Mouse (Mus musculus): ENCODE measurements around the gene Prkar2b. TPM values are rescaled to one million over a fixed set of nuclear protein-coding genes. Genes with fewer than 3 reads are reported as not detected.

Prkar2b gene
- total and polyA plus RNA-seq, 3 experiments = 15.7 to 154 (median 34.1) TPM

DNA sequence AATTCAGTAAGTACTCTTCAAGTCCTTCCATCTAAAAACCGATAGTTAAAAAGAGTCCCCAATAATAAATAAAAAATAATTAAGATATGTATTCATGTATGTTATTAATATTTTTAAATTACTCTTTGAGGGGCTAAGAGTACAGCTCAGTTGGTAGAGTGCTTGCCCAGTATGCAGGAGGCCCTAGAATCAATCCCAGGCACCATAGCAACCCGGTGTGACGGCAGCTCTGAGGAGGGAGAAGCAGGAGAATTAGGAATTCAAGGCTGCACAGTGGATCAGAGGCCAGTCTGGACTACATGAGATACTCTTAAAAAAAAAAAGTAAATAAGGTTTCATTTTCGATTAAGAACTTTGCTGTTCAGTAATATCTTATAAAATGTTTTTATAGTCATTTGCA is 53.5 kb downstream of the Prkar2b start:
- H3K27ac ChIP-seq (ENCODE audit: control insufficient read depth, low read depth, low read length) = no peak overlapping the region
- H3K4me3 ChIP-seq (ENCODE audit: control insufficient read depth in 1 of 2, insufficient read depth in 1 of 2, low read depth in 2 of 2, low read length in 2 of 2) = no peak overlapping the region
- TF ChIP-seq TAL1 (IDR thresholded peaks at IDR 0.05; ENCODE audit: low read length) (no peak), EP300 (IDR thresholded peaks at IDR 0.05; ENCODE audit: low read depth in 1 of 2, low read length in 2 of 2) (no peak), MYB (IDR thresholded peaks at IDR 0.05; ENCODE audit: low read depth, low read length) (no peak), MAZ (IDR thresholded peaks at IDR 0.05; ENCODE audit: low read depth, low read length) (no peak), HCFC1 (IDR thresholded peaks at IDR 0.05; ENCODE audit: low read depth, low read length) (no peak), POLR2AphosphoS5 (IDR thresholded peaks at IDR 0.05; ENCODE audit: borderline replicate concordance, low read depth, low read length) (no peak), RAD21 (IDR thresholded peaks at IDR 0.05; ENCODE audit: low read depth, low read length) (no peak), ZNF384 (IDR thresholded peaks at IDR 0.05; ENCODE audit: low read depth, low read length) (no peak), SIN3A (IDR thresholded peaks at IDR 0.05; ENCODE audit: low read length) (no peak), TBP (IDR thresholded peaks at IDR 0.05; ENCODE audit: low read depth, low read length) (no peak), ETS1 (IDR thresholded peaks at IDR 0.05; ENCODE audit: low read depth, low read length) (no peak), NRF1 (IDR thresholded peaks at IDR 0.05; ENCODE audit: insufficient read depth, low read depth, low read length, poor library complexity, severe bottlenecking) (no peak), KAT2A (conservative IDR thresholded peaks at IDR 0.05; ENCODE audit: low read depth, low read length) (no peak), RCOR1 (IDR thresholded peaks at IDR 0.05; ENCODE audit: low read depth, low read length) (no peak), POLR2A (IDR thresholded peaks at IDR 0.05; ENCODE audit: control insufficient read depth in 1 of 2, insufficient read depth in 1 of 2, low read depth in 1 of 2, low read length in 2 of 2, poor library complexity in 1 of 2) (no peak), MAFK (IDR thresholded peaks at IDR 0.05; ENCODE audit: borderline replicate concordance, low read depth, low read length) (no peak)
- DNase-seq (ENCODE audit: low read depth, low spot score) = no peak
- no peaks in the 10 kb centered on the region for H3K9me3 ChIP-seq (replicated peaks; ENCODE audit: insufficient read depth, low read length)
- H3K4me1 ChIP-seq (ENCODE audit: control insufficient read depth in 1 of 2, insufficient read depth in 2 of 2, low read length in 2 of 2) = peaks cover 0 to 6% of the 10 kb centered on the region in 2 experiments; a peak in 1 of 4 replicates
- no peak overlapping the region for H3K9ac ChIP-seq (ENCODE audit: control insufficient read depth, low read depth, low read length, poor library complexity, severe bottlenecking)
- H3K79me2 ChIP-seq (ENCODE audit: control insufficient read depth, insufficient read depth, low read length, poor library complexity) = no peaks in the 10 kb centered on the region
- H3K36me3 ChIP-seq (ENCODE audit: control insufficient read depth in 1 of 2, insufficient read depth in 2 of 2, low read length in 2 of 2) = no peaks in the 10 kb centered on the region
- no peaks in the 10 kb centered on the region for H3K27me3 ChIP-seq (ENCODE audit: control insufficient read depth in 1 of 2, insufficient read depth in 2 of 2, low read length in 2 of 2)

DNA sequence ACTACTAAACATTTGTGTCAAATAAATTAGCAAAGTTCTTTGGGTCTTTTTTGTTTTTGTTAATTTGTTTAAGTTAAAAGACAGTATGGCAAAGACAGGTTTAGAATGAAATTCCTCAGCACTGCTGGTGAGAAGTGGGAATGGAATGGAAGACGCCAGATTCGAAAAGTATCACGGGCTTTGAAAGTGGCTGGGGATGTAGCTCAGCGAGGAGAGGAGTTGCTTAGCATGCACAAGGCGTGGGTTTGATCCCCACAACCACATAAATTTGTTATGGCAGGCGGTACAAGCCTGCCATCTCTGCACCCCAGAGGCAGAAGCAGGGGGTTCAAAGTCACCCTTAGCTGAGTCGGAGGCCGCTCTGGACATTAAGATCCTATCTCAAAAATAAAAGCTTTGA is 54.1 kb downstream of the Prkar2b start:
- Histone ChIP-seq H3K79me2 (ENCODE audit: control insufficient read depth, insufficient read depth, low read length, poor library complexity) (no peaks in the 10 kb centered on the region), H3K36me3 (ENCODE audit: control insufficient read depth in 1 of 2, insufficient read depth in 2 of 2, low read length in 2 of 2) (peaks cover 0 to 3% of the 10 kb centered on the region in 2 experiments; a peak in 1 of 4 replicates), H3K27me3 (ENCODE audit: control insufficient read depth in 1 of 2, insufficient read depth in 2 of 2, low read length in 2 of 2) (no peaks in the 10 kb centered on the region), H3K27ac (ENCODE audit: control insufficient read depth, low read depth, low read length) (no peak overlapping the region), H3K4me1 (ENCODE audit: control insufficient read depth in 1 of 2, insufficient read depth in 2 of 2, low read length in 2 of 2) (peaks cover 0 to 8% of the 10 kb centered on the region in 2 experiments; a peak in 2 of 4 replicates), H3K9ac (ENCODE audit: control insufficient read depth, low read depth, low read length, poor library complexity, severe bottlenecking) (no peak overlapping the region), H3K4me3 (ENCODE audit: control insufficient read depth in 1 of 2, insufficient read depth in 1 of 2, low read depth in 2 of 2, low read length in 2 of 2) (no peak overlapping the region), H3K9me3 (replicated peaks; ENCODE audit: insufficient read depth, low read length) (no peaks in the 10 kb centered on the region)
- TF ChIP-seq ETS1 (IDR thresholded peaks at IDR 0.05; ENCODE audit: low read depth, low read length) (no peak), MEF2A (IDR thresholded peaks at IDR 0.05; ENCODE audit: extremely low read depth, insufficient replicate concordance, low read depth, low read length, poor library complexity, severe bottlenecking) (no peak)
- no peak for DNase-seq (ENCODE audit: low read depth, low spot score)

All from MEL (cell line).